Mouse (Mus musculus) bone marrow, adult 2 months (tissue): ENCODE measurements at regions not wholly inside any gene's neighbourhood (a gene's known extent, or its start where the extent isn't known, plus 50 kb on each side); places are given as distances from the start of the nearest gene placed in this dataset.

Source experiments
- H3K27ac ChIP-seq: fragments of 200-500 bp; 2 replicates; pipeline ENCODE4 v1.5.1; 2012; ENCODE audit warnings: low read depth, mild to moderate bottlenecking, control low read depth, inconsistent platforms, low read length; ENCODE audit not compliant: control insufficient read depth, poor library complexity, insufficient read depth
- H3K4me1 ChIP-seq: fragments of 200-500 bp; 2 replicates; pipeline ENCODE4 v1.6.1; 2011; ENCODE audit warnings: low read length; ENCODE audit not compliant: control insufficient read depth, insufficient read depth
- H3K4me3 ChIP-seq: fragments of 200-500 bp; replicated peaks from 2 replicates; pipeline ENCODE3; 2011; ENCODE audit warnings: mild to moderate bottlenecking, low read depth, low read length, control low read depth; ENCODE audit not compliant: control insufficient read depth
- CTCF ChIP-seq: fragments of 200-500 bp; IDR thresholded peaks from 2 replicates; pipeline ENCODE4 v1.5.1; 2011; ENCODE audit warnings: low read length, control low read depth; ENCODE audit not compliant: control insufficient read depth, insufficient read depth
- POLR2A ChIP-seq: fragments of 200-500 bp; IDR thresholded peaks from 2 replicates; pipeline ENCODE4 v1.6.1; 2011; ENCODE audit warnings: low read depth, mild to moderate bottlenecking, control low read depth, low read length, borderline replicate concordance; ENCODE audit not compliant: control insufficient read depth
- WGBS: fragments of 180-500 bp; shearing (Covaris S2); methylation state at CpG from one replicate; pipeline ENCODE4 v1.1.7; 2018; 5-methylcytosine and 5-hydroxymethylcytosine counted together

DNA sequence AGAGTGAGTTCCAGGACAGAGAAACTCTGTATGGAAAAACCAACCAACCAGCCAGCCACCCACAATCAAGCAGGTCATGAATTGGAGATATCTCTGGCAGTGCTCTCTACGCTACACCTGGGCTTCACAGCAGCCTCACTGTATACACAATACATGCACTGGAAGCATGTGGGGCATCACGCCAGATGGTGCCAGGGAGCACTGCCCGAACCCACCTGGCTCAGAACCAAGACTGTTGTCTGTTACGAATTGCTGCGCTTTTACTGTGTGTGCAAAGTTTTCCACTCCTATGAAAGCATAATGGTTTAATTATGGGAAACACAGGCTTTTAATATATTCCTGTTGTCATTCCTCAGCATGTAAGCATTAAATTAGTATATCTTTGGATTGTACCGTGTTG, 184.0 kb downstream of the Slc30a10 start:
- Histone ChIP-seq H3K4me1 (no peaks in the 10 kb centered on the region), H3K4me3 (no peak overlapping the region), H3K27ac (no peak overlapping the region)
- WGBS: 89% methylated on average over 6 of the region's 6 CpGs
- no peak for TF ChIP-seq POLR2A
- no peak for TF ChIP-seq CTCF

DNA sequence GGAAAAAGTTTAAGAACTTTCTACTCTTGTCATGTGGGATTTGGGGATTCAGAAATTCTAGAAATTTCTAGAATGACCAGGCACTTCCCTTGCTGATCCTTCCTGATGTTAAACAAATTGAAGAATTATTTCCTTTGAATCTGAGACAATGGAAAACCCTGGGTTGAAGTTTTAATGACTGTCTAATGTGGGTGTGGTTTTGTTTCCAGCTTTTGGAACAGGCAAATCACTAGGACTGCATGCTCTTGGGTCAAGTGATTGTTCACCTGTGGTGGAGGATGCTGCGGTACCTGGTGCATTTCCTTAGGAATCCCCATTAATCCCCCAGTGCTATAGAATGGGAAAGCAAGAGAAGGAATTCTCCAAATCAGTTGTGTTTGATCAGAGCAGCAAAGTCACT, 184.8 kb downstream of the Slc30a10 start:
- WGBS: 84% methylated on average over 1 of the region's 1 CpGs
- Histone ChIP-seq H3K27ac (no peak overlapping the region), H3K4me1 (no peaks in the 10 kb centered on the region), H3K4me3 (no peak overlapping the region)
- TF ChIP-seq CTCF: no peak
- TF ChIP-seq POLR2A: no peak

DNA sequence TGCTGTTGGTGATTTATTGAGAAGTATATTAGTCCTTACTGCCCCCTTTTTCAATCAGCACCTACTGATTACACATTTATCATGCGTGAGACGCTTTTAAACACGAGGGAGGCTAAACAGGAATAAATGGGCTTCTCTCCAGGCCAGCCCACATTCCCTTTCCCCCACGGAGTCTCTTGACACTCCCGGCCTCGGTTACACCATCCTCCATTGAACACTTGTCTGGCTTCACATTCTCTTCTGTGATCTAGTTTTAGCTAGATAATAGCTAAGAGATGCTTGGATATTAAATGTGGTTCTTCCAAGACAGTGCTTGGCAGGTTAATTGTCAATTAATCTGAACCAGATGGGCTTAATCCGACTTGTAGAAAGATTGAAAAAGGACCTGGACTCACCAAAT, 189.4 kb downstream of the Slc30a10 start:
- 72% methylated on average over 7 of the region's 7 CpGs for WGBS
- Histone ChIP-seq H3K4me3 (no peak overlapping the region), H3K27ac (no peak overlapping the region), H3K4me1 (no peaks in the 10 kb centered on the region)
- TF ChIP-seq POLR2A: no peak
- TF ChIP-seq CTCF: no peak

DNA sequence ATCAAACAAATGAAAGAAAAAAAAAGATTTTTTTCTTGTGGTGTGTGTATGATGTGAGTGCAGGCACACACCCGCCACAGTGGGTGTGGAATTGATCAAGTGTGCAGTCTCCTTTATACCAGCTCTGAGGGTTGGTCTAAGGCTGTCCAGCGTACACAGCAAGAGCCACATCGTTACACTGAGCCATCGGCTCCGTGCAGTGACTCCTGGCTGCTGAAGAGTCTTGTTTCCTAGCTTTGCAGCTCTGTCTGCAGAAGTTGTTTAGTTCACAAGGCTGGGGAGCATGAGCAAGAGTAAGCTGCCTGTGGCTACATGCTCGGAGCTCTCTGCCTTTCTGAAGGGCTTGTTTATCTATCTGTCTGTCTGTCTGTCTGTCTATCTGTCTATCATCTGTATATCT, 193.5 kb downstream of the Slc30a10 start:
- Histone ChIP-seq H3K27ac (no peak overlapping the region), H3K4me3 (no peak overlapping the region), H3K4me1 (no peaks in the 10 kb centered on the region)
- 80% methylated on average over 6 of the region's 6 CpGs for WGBS
- TF ChIP-seq CTCF (no peak), POLR2A (no peak)

DNA sequence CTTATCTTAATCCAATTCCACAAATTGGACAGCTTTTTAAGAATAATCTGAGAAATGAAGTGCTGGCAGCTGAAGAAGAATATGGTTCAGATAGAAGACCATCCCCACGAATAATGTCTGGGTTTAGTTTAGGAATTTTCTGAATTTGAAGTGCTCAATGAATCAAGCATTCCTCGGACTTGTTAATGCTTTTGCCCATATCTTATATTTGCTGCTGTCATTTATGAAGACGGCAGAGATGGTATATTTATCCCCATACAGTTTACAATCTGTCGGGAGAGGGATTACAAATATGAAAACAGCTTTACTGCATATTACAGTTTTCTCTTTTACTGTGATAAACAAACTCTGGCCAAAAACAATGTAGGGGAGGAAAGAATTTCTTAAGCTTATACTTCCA, 194.3 kb downstream of the Slc30a10 start:
- TF ChIP-seq CTCF: no peak
- TF ChIP-seq POLR2A: no peak
- no peak overlapping the region for H3K4me3 ChIP-seq
- WGBS: 78% methylated on average over 4 of the region's 4 CpGs
- H3K27ac ChIP-seq: no peak overlapping the region
- no peaks in the 10 kb centered on the region for H3K4me1 ChIP-seq

DNA sequence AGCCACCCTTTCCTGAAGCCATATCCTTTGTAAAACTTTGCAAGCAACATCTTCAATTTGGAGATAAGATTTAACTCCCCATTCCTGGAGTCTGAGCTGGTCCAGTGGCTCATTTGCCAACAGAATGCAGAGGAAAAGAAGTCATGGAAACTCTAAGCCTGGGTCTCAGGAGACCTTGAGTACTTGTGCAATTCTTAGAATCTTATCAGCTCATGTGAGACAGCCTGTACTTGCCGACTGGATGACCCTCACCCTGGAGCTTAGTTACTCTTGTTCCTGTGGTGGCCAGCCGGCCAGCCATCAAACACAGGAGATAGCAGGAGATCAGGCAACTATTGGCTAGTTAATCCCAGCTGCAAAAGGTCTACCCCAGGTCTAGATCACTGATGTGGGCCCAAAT, 196.3 kb downstream of the Slc30a10 start:
- no peak overlapping the region for H3K4me3 ChIP-seq
- H3K4me1 ChIP-seq: no peaks in the 10 kb centered on the region
- 56% methylated on average over 2 of the region's 2 CpGs for WGBS
- TF ChIP-seq POLR2A (no peak), CTCF (no peak)
- H3K27ac ChIP-seq: no peak overlapping the region

DNA sequence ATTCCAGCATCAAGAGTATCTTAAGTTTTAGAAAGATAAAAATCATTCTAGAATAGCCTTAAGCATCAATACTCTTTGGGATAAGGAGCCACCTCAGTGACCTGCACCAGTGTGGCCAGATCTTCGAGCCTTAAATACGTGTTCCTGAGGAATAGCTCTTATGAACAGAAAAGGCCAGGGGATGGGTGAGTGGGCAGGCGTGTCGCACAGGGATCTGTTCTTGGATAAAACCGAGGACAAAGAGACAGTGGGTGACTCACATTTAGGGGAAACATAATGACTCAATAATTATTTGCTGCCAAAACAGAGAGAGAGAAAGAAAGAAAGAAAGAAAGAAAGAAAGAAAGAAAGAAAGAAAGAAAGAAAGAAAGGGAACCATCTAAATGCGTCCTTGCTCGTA, 200.4 kb downstream of the Slc30a10 start:
- Histone ChIP-seq H3K4me3 (no peak overlapping the region), H3K4me1 (no peaks in the 10 kb centered on the region), H3K27ac (no peak overlapping the region)
- WGBS: 72% methylated on average over 7 of the region's 7 CpGs
- TF ChIP-seq CTCF (no peak), POLR2A (no peak)

DNA sequence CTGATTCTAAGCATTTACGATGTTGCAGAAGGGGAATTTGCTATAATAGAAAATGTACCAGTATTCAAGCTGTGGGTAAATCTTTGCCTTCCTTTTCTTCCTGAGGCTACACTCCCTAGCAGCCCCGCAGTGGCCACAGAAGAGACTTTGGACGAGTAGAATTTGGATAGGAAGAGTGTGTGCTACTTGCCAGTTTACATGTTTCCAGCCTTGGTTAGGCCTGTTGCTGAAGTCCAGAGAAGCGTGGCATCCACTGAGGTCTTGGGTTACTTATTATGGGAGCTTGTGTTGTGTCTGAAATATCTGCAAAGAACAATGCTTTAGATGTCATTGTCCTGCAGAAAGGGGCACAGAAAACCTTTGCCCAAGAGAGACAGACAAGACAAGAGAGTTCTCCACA, 200.8 kb downstream of the Slc30a10 start:
- 76% methylated on average over 4 of the region's 4 CpGs for WGBS
- no peaks in the 10 kb centered on the region for H3K4me1 ChIP-seq
- no peak overlapping the region for H3K27ac ChIP-seq
- TF ChIP-seq POLR2A: no peak
- TF ChIP-seq CTCF: no peak
- no peak overlapping the region for H3K4me3 ChIP-seq

DNA sequence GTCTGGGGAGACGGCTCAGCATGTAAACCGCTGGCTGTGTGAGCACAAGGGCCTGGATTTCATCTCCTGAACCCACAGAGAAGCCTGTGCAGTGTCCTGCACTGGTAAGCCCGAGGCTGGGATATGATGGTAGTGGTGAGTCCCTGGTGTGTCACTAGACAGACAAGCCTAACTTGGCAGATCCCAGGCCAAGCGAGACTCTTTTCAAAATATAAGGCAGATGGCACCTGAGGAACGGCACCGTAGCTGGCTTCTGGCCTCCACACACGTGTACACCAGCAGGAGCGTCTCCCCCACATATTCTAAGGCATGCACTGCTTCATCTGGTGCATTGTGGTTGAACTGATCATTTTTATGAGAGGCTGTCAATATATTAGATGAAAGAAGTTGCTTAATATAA, 202.6 kb downstream of the Slc30a10 start:
- H3K27ac ChIP-seq: no peak overlapping the region
- no peaks in the 10 kb centered on the region for H3K4me1 ChIP-seq
- no peak overlapping the region for H3K4me3 ChIP-seq
- 76% methylated on average over 8 of the region's 8 CpGs for WGBS
- TF ChIP-seq CTCF (no peak), POLR2A (no peak)

DNA sequence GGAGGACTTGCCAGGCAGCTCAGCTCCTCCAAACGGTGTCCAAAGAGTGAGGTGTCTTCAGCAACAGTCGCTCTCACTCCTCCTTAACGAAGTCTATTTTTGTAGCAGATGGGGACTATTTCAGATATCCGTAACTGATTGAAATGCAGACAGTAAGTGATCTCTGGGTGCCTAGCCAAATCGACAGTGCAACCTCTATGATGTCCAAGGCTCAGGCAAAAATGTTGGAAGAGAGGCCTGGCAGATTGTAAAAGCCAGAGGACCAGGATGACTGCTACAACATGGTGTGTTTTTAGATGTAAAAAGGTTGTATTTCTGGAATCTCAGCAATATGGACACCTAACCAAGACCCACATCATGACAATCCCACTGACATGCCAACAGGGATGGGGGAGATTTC, 204.8 kb downstream of the Slc30a10 start:
- WGBS: 73% methylated on average over 5 of the region's 5 CpGs
- no peak for TF ChIP-seq CTCF
- no peak for TF ChIP-seq POLR2A
- Histone ChIP-seq H3K4me1 (no peaks in the 10 kb centered on the region), H3K27ac (no peak overlapping the region), H3K4me3 (no peak overlapping the region)
